Mouse (Mus musculus) forebrain, embryonic 13.5 days (tissue): ENCODE data around the gene Kcnk10. TPM values are rescaled to one million over a fixed set of nuclear protein-coding genes. Genes with fewer than 3 reads are reported as not detected.

Experiments used
- polyA plus RNA-seq: library from polyadenylated mRNA; unstranded; fragments of >200 nt; fragmentation: Nextera tagmentation; extraction: Ambion mirVana; gene quantifications from 2 replicates; pipeline ENCODE4 v1.2.1, GENCODE M21; 2015

Gene Kcnk10
- polyA plus RNA-seq, 1 experiment from 2014 or later, result 50.9 TPM

Other genes starting within 250 kb of the Kcnk10 start
- gene Spata7, start 49.8 kb upstream of the Kcnk10 start, polyA plus RNA-seq, result 24.9 and 28.7 TPM in 2 replicates
- 6.4 and 6.5 TPM in 2 replicates for gene Ptpn21, start 159.1 kb upstream of the Kcnk10 start, polyA plus RNA-seq
- 125 and 126 TPM in 2 replicates for gene Zc3h14, start 168.7 kb upstream of the Kcnk10 start, polyA plus RNA-seq